In the genomic region with DNA sequence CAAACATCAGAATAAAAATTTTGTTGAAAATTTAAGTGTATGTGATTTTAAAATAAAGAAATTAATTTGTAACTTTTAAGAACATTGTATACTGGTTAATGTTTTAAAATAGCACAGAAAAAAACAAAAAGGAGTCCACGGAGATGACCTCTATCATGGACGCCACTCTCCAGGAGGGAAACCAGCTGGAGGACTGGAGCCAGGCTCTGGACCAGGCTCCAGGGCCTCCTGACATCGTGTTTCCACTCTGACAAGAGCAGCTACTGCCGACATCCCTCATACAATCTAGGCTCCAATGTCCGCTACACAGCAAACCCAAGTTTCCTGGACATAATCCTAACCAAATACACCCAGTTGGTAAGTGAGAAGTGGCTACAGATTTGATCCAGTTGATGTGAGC, we compare ENCODE assay signal across 18 mouse cellular contexts. TPM values are rescaled to one million over a fixed set of nuclear protein-coding genes. Genes with fewer than 3 reads are reported as not detected.
DNase-seq lines count a peak whose midpoint lies in the region.
"Had no signal": no experiment of that assay in that cellular context is flagged by ENCODE, and none has a peak within 500 bp of the region (broad histone marks: within the 10 kb centered on the region; RNA-seq: fewer than 3 reads in every experiment).

No protein-coding gene starts in this region.

- peak; percentile 68 for DNase-seq in heart, adult 11 months
- no peak for DNase-seq in heart, adult 18-20 months
- DNase-seq in kidney, postnatal 10 days, result peak; percentile 52
- DNase-seq in kidney, adult 18-20 months, result no peak
- peak; percentile 16 for DNase-seq in testis, postnatal 10 days (ENCODE audit: low spot score)
- DNase-seq in testis, postnatal 14 days (ENCODE audit: low spot score), result no peak
- DNase-seq: adrenal gland, postnatal 10 days; B cell, adult 2 months; cerebellum, adult 2 months; cerebellum, adult 9-11 months; cerebellum, postnatal 36 days; embryo, embryonic 11 days; gastrocnemius, postnatal 10 days; gastrocnemius, postnatal 36 days; heart, postnatal 10 days; heart, postnatal 36 days had no signal

RNA-seq across cellular contexts. Expression of gene Setd4, which starts 8.1 kb away (rescaled TPM):
- 1 to 10 TPM; 2.0 to 2.5 TPM for total RNA-seq in heart, adult 18-20 months (2021)

RNA-seq across cellular contexts. Expression of gene Cbr1, which starts 9.9 kb away (rescaled TPM):
- total RNA-seq in heart, adult 18-20 months (2021), result 10 to 100 TPM; 32.0 to 34.9 TPM

RNA-seq across cellular contexts. Expression of gene Gm5678, which starts 32.1 kb away (rescaled TPM):
- total RNA-seq in heart, adult 18-20 months (2021), result 1 to 10 TPM in 1 of 2 experiments, under 1 TPM in 1; 0.95 to 1.7 TPM
- total RNA-seq: CH12.LX; granulocyte monocyte progenitor cell, adult 5-6 weeks had no signal

Comparison
In these comparisons a context has a peak if more than half of its experiments do, and no peak if none do; other contexts are left out.
1. DNase-seq: peak in heart, adult 11 months (single experiment), kidney, postnatal 10 days (single experiment) and testis, postnatal 10 days (single experiment); none in heart, adult 18-20 months (0 of 2), kidney, adult 18-20 months (single experiment) and testis, postnatal 14 days (single experiment).